ENCODE assay signal across 10 mouse cellular contexts in genomic region chr14:61364656-61365055, GRCm38 (mm10).
"Had no signal": no experiment of that assay in that cellular context is flagged by ENCODE, and none has a peak within 500 bp of the region (broad histone marks: within the 10 kb centered on the region; RNA-seq: fewer than 3 reads in every experiment).

No protein-coding gene starts in this region.

- H3K27me3 ChIP-seq: kidney, embryonic 15.5 days; liver, embryonic 13.5 days; midbrain, embryonic 13.5 days had no signal

- H3K4me2 ChIP-seq: kidney, embryonic 15.5 days; liver, embryonic 13.5 days; midbrain, embryonic 13.5 days had no signal

- H3K27ac ChIP-seq: kidney, embryonic 15.5 days; left cerebral cortex, adult 2 months; limb, embryonic 10.5 days; liver, embryonic 13.5 days; midbrain, embryonic 13.5 days had no signal

- H3K9me3 ChIP-seq: kidney, embryonic 15.5 days; limb, embryonic 10.5 days; liver, embryonic 13.5 days; midbrain, embryonic 13.5 days had no signal

- H3K9ac ChIP-seq: kidney, embryonic 15.5 days; liver, embryonic 13.5 days; liver, postnatal 0 days; midbrain, embryonic 13.5 days had no signal

- H3K4me3 ChIP-seq: kidney, embryonic 15.5 days; left cerebral cortex, adult 2 months; limb, embryonic 10.5 days; liver, embryonic 13.5 days; midbrain, embryonic 13.5 days had no signal

- DNase-seq: kidney, postnatal 14 days; liver, embryonic 13.5 days; liver, postnatal 0 days; lung, postnatal 36 days; right cerebral cortex, postnatal 14 days; thymus, postnatal 36 days had no signal

- ATAC-seq: liver, postnatal 0 days; midbrain, embryonic 13.5 days had no signal
